Mouse (Mus musculus) adrenal gland (tissue): Measurements from ENCODE around the gene Stx5a.

Source experiments
- intact Hi-C: fragments of 180-260 bp; cut with DNase I; formaldehyde crosslinking; loops from one replicate; pipeline ENCODE4 v1.15.1; 2025
- microRNA-seq, 2 experiments: library from miRNA; unstranded; fragments of <30 nt; microRNA quantifications; one replicate each; pipeline ENCODE4; 2019

Gene Stx5a

GRCm38 (mm10) chr19:8790171-8790570 lies 49.0 kb downstream of the Stx5a start:
- intact Hi-C loops = no loop called here

- intact Hi-C loops = no loop called here
These were observed 57.2 kb downstream of the Stx5a start, which contains the start of gene Polr2g for GRCm38 (mm10) chr19:8798264-8798946. Gene Polr2g (minus strand): TSS chr19:8798577.

GRCm38 (mm10) chr19:8798947-8799315 lies 57.7 kb downstream of the Stx5a start:
- intact Hi-C loops = no loop called here

- intact Hi-C loops = no loop called here
These were observed 61.1 kb downstream of the Stx5a start, which contains the start of gene Zbtb3 for GRCm38 (mm10) chr19:8802130-8802821. Gene Zbtb3 (plus strand): TSS chr19:8802555.

GRCm38 (mm10) chr19:8803204-8803780 lies 62.1 kb downstream of the Stx5a start:
- intact Hi-C loops = no loop called here

GRCm38 (mm10) chr19:8803879-8804660 lies 62.9 kb downstream of the Stx5a start:
- intact Hi-C loops = no loop called here

Small RNA genes lying within 50 kb of the gene (microRNA-seq; reads per million reads assigned to microRNA genes)
- gene Mir6992 = 0 reads per million in 2 experiments
